Mouse (Mus musculus) cerebellum, adult 2 months (tissue): ENCODE data around the gene Olfr314.

Source experiments
- CTCF ChIP-seq: fragments of 200-500 bp; IDR thresholded peaks from 2 replicates; pipeline ENCODE4 v1.5.1; 2011; ENCODE audit warnings: low read depth, mild to moderate bottlenecking, control low read depth, low read length, moderate library complexity, borderline replicate concordance; ENCODE audit not compliant: insufficient read depth
- POLR2A ChIP-seq: fragments of 200-500 bp; IDR thresholded peaks from 2 replicates; pipeline ENCODE4 v1.6.1; 2011; ENCODE audit warnings: low read length, control low read depth, borderline replicate concordance; ENCODE audit not compliant: insufficient read depth

DNA sequence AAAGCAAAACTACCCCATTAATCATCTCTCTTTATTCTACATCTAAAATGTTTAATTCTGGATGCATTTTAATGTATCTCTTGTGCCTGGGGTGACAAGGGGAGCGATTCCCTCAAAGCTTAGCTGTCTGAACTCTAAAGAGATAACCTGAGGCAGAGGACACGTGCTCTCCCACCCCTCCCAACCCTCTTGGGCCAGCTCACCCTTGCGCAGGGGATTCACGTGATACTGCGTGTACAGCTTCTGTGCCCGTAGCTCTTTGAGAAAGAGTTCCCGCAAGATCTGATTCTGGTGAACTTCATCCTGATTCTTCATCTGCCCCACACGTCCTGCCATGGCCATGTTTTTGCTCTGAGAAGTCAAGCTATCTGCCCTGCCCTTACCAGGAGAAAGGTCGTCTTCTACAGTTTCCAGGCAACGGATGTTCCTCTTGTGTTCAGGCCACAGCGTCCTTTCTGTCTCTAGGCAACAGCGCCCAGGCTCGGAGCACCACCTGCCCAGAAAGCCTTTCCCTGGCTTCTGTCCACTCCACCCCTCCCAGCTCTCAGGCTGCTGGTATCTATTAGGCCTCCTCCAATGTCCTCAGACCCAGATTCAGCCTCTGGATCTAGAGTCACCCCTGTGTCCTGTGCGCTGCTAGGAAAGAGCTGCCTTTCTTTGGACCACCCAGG lies 18.9 kb downstream of the Olfr314 start, which contains the start of gene Fam183b:
- TF ChIP-seq CTCF (no peak), POLR2A (no peak)
